Mouse (Mus musculus): ENCODE data around the gene Ceacam16. TPM values are rescaled to one million over a fixed set of nuclear protein-coding genes. Genes with fewer than 3 reads are reported as not detected.

Ceacam16 gene
- polyA plus RNA-seq, 1 experiment from 2014 or later, result not detected

GRCm38 (mm10) chr7:19841686-19842413, 19.2 kb downstream of the Ceacam16 start:
- Histone ChIP-seq H3K4me2 (replicated peaks) (no peak overlapping the region), H3K9me3 (replicated peaks) (no peaks in the 10 kb centered on the region), H3K36me3 (no peaks in the 10 kb centered on the region), H3K27me3 (peaks cover 21% of the 10 kb centered on the region), H3K27ac (replicated peaks) (no peak overlapping the region), H3K9ac (no peak overlapping the region), H3K4me1 (no peaks in the 10 kb centered on the region), H3K4me3 (replicated peaks) (no peak overlapping the region)
- ATAC-seq (ENCODE audit: insufficient number of reproducible peaks, low FRiP score, low TSS enrichment, low read depth), result no peak
- WGBS, result 78% methylated on average over 21 of the region's 21 CpGs

- Histone ChIP-seq H3K27ac (replicated peaks) (no peak overlapping the region), H3K27me3 (peaks cover 21% of the 10 kb centered on the region), H3K9ac (no peak overlapping the region), H3K9me3 (replicated peaks) (no peaks in the 10 kb centered on the region), H3K4me2 (replicated peaks) (no peak overlapping the region), H3K4me1 (no peaks in the 10 kb centered on the region), H3K36me3 (no peaks in the 10 kb centered on the region), H3K4me3 (replicated peaks) (no peak overlapping the region)
- WGBS, result 80% methylated on average over 3 of the region's 3 CpGs
- no peak for ATAC-seq (ENCODE audit: insufficient number of reproducible peaks, low FRiP score, low TSS enrichment, low read depth)
These were observed 20.2 kb downstream of the Ceacam16 start for GRCm38 (mm10) chr7:19840936-19841335.

GRCm38 (mm10) chr7:19840371-19840770, 20.7 kb downstream of the Ceacam16 start:
- Histone ChIP-seq H3K36me3 (no peaks in the 10 kb centered on the region), H3K4me3 (replicated peaks) (no peak overlapping the region), H3K9ac (no peak overlapping the region), H3K4me2 (replicated peaks) (no peak overlapping the region), H3K4me1 (no peaks in the 10 kb centered on the region), H3K27ac (replicated peaks) (no peak overlapping the region), H3K27me3 (peaks cover 21% of the 10 kb centered on the region), H3K9me3 (replicated peaks) (no peaks in the 10 kb centered on the region)
- no peak for ATAC-seq (ENCODE audit: insufficient number of reproducible peaks, low FRiP score, low TSS enrichment, low read depth)
- 70% methylated on average over 4 of the region's 4 CpGs for WGBS

GRCm38 (mm10) chr7:19836843-19837242, 24.3 kb downstream of the Ceacam16 start:
- no peaks in the 10 kb centered on the region for H3K27me3 ChIP-seq
- 57% methylated on average over 3 of the region's 3 CpGs for WGBS
- no peak overlapping the region for H3K27ac ChIP-seq (replicated peaks)
- no peak overlapping the region for H3K4me2 ChIP-seq (replicated peaks)
- H3K9me3 ChIP-seq (replicated peaks), result no peaks in the 10 kb centered on the region
- ATAC-seq (ENCODE audit: insufficient number of reproducible peaks, low FRiP score, low TSS enrichment, low read depth), result no peak
- H3K4me1 ChIP-seq, result 0 out of 2 replicates have a peak, but pooled peaks cover 4% of the 10 kb centered on the region
- H3K4me3 ChIP-seq (replicated peaks), result no peak overlapping the region
- H3K36me3 ChIP-seq, result no peaks in the 10 kb centered on the region
- no peak overlapping the region for H3K9ac ChIP-seq

- H3K36me3 ChIP-seq, result no peaks in the 10 kb centered on the region
- peaks cover 16% of the 10 kb centered on the region for H3K4me1 ChIP-seq
- no peak overlapping the region for H3K4me2 ChIP-seq (replicated peaks)
- no peak overlapping the region for H3K9ac ChIP-seq
- 65% methylated on average over 3 of the region's 3 CpGs for WGBS
- no peak for ATAC-seq (ENCODE audit: insufficient number of reproducible peaks, low FRiP score, low TSS enrichment, low read depth)
- H3K9me3 ChIP-seq (replicated peaks), result no peaks in the 10 kb centered on the region
- no peak overlapping the region for H3K27ac ChIP-seq (replicated peaks)
- no peaks in the 10 kb centered on the region for H3K27me3 ChIP-seq
- H3K4me3 ChIP-seq (replicated peaks), result no peak overlapping the region
These were observed 27.0 kb downstream of the Ceacam16 start for GRCm38 (mm10) chr7:19834055-19834454.

- H3K4me3 ChIP-seq (replicated peaks), result no peak overlapping the region
- ATAC-seq (ENCODE audit: insufficient number of reproducible peaks, low FRiP score, low TSS enrichment, low read depth), result peak; percentile 20; the same call in 1 of the 2 replicates
- peaks cover 21% of the 10 kb centered on the region for H3K4me1 ChIP-seq
- no peaks in the 10 kb centered on the region for H3K9me3 ChIP-seq (replicated peaks)
- WGBS, result 36% methylated on average over 9 of the region's 9 CpGs
- no peak overlapping the region for H3K27ac ChIP-seq (replicated peaks)
- no peaks in the 10 kb centered on the region for H3K27me3 ChIP-seq
- no peaks in the 10 kb centered on the region for H3K36me3 ChIP-seq
- no peak overlapping the region for H3K9ac ChIP-seq
- no peak overlapping the region for H3K4me2 ChIP-seq (replicated peaks)
These were observed 29.3 kb downstream of the Ceacam16 start for GRCm38 (mm10) chr7:19831837-19832236.

- Histone ChIP-seq H3K27me3 (no peaks in the 10 kb centered on the region), H3K4me1 (peaks cover 26% of the 10 kb centered on the region), H3K27ac (replicated peaks) (no peak overlapping the region; the same call in 1 of the 2 replicates), H3K4me3 (replicated peaks) (no peak overlapping the region), H3K4me2 (replicated peaks) (peak overlapping the region; percentile 25), H3K9me3 (replicated peaks) (no peaks in the 10 kb centered on the region), H3K36me3 (no peaks in the 10 kb centered on the region), H3K9ac (no peak overlapping the region)
- 24% methylated on average over 13 of the region's 13 CpGs for WGBS
- peak; percentile 62 for ATAC-seq (ENCODE audit: insufficient number of reproducible peaks, low FRiP score, low TSS enrichment, low read depth)
These were observed 30.4 kb downstream of the Ceacam16 start for GRCm38 (mm10) chr7:19830682-19831156.

GRCm38 (mm10) chr7:19829694-19830093, 31.4 kb downstream of the Ceacam16 start:
- no peak overlapping the region for H3K4me3 ChIP-seq (replicated peaks)
- H3K27ac ChIP-seq (replicated peaks), result no peak overlapping the region
- H3K4me2 ChIP-seq (replicated peaks), result no peak overlapping the region
- no peaks in the 10 kb centered on the region for H3K36me3 ChIP-seq
- WGBS, result 72% methylated on average over 3 of the region's 3 CpGs
- no peak overlapping the region for H3K9ac ChIP-seq
- H3K9me3 ChIP-seq (replicated peaks), result no peaks in the 10 kb centered on the region
- peaks cover 27% of the 10 kb centered on the region for H3K4me1 ChIP-seq
- no peak for ATAC-seq (ENCODE audit: insufficient number of reproducible peaks, low FRiP score, low TSS enrichment, low read depth)
- no peaks in the 10 kb centered on the region for H3K27me3 ChIP-seq

GRCm38 (mm10) chr7:19826756-19827155, 34.3 kb downstream of the Ceacam16 start:
- WGBS, result 20% methylated on average over 6 of the region's 6 CpGs
- no peak overlapping the region for H3K27ac ChIP-seq (replicated peaks)
- no peak for ATAC-seq (ENCODE audit: insufficient number of reproducible peaks, low FRiP score, low TSS enrichment, low read depth)
- H3K36me3 ChIP-seq, result no peaks in the 10 kb centered on the region
- no peak overlapping the region for H3K4me3 ChIP-seq (replicated peaks)
- peaks cover 6% of the 10 kb centered on the region for H3K27me3 ChIP-seq
- no peak overlapping the region for H3K4me2 ChIP-seq (replicated peaks)
- H3K4me1 ChIP-seq, result peaks cover 48% of the 10 kb centered on the region
- peak overlapping the region; percentile 9; the same call in 1 of the 2 replicates for H3K9ac ChIP-seq
- no peaks in the 10 kb centered on the region for H3K9me3 ChIP-seq (replicated peaks)

- no peak overlapping the region for H3K9ac ChIP-seq
- peak overlapping the region; percentile 24 for H3K4me2 ChIP-seq (replicated peaks)
- H3K4me1 ChIP-seq, result peaks cover 37% of the 10 kb centered on the region
- no peaks in the 10 kb centered on the region for H3K9me3 ChIP-seq (replicated peaks)
- H3K27ac ChIP-seq (replicated peaks), result peak overlapping the region; percentile 84
- WGBS, result 21% methylated on average over 26 of the region's 26 CpGs
- no peaks in the 10 kb centered on the region for H3K36me3 ChIP-seq
- ATAC-seq (ENCODE audit: insufficient number of reproducible peaks, low FRiP score, low TSS enrichment, low read depth), result peak; percentile 91
- peaks cover 12% of the 10 kb centered on the region for H3K27me3 ChIP-seq
- H3K4me3 ChIP-seq (replicated peaks), result peak overlapping the region; percentile 9
These were observed 36.7 kb downstream of the Ceacam16 start for GRCm38 (mm10) chr7:19824182-19824973.

Measured in embryonic facial prominence, embryonic 15.5 days (tissue).